Mouse (Mus musculus) heart, embryonic 10.5 days (tissue): ENCODE results near the gene Parp14. TPM values are rescaled to one million over a fixed set of nuclear protein-coding genes. Genes with fewer than 3 reads are reported as not detected.

Experiments used
- DNase-seq: peaks from one replicate; pipeline ENCODE4 v3.0.0-alpha.2; 2017; ENCODE audit warnings: low spot score
- H3K27ac ChIP-seq: fragments of 300-500 bp; sonication (generic); 2 replicates; pipeline ENCODE4 v1.5.1; 2016; ENCODE audit warnings: mild to moderate bottlenecking
- H3K27me3 ChIP-seq: fragments of 300-500 bp; sonication (generic); 2 replicates; pipeline ENCODE4 v1.6.1; 2016; ENCODE audit warnings: mild to moderate bottlenecking; ENCODE audit not compliant: poor library complexity, insufficient read depth, severe bottlenecking
- H3K36me3 ChIP-seq: fragments of 300-500 bp; sonication (generic); 2 replicates; pipeline ENCODE4 v1.6.1; 2016; ENCODE audit warnings: mild to moderate bottlenecking, moderate library complexity
- H3K4me1 ChIP-seq: fragments of 300-500 bp; sonication (generic); 2 replicates; pipeline ENCODE4 v1.6.1; 2016; ENCODE audit warnings: mild to moderate bottlenecking
- H3K4me3 ChIP-seq: fragments of 300-500 bp; sonication (generic); 2 replicates; pipeline ENCODE4 v1.5.1; 2016; ENCODE audit warnings: mild to moderate bottlenecking, moderate library complexity
- H3K9me3 ChIP-seq: fragments of 300-500 bp; sonication (generic); 2 replicates; pipeline ENCODE4 v1.6.1; 2016; ENCODE audit warnings: mild to moderate bottlenecking, moderate library complexity
- WGBS: fragments of 180-500 bp; shearing (Covaris S2); methylation state at CpG from one replicate; pipeline ENCODE4 v1.1.7; 2016; 5-methylcytosine and 5-hydroxymethylcytosine counted together
- polyA plus RNA-seq: library from polyadenylated mRNA; unstranded; fragments of >200 nt; fragmentation: Nextera tagmentation; extraction: Ambion mirVana; gene quantifications from 2 replicates; pipeline ENCODE4 v1.2.1, GENCODE M21; 2016

The Parp14 gene
- polyA plus RNA-seq, 1 experiment from 2014 or later, result 0.15 TPM

- Histone ChIP-seq H3K4me1 (peaks cover 10% of the 10 kb centered on the region; the same call in 1 of the 2 replicates), H3K27ac (no peak overlapping the region), H3K4me3 (no peak overlapping the region), H3K27me3 (no peaks in the 10 kb centered on the region), H3K9me3 (no peaks in the 10 kb centered on the region), H3K36me3 (peaks cover 15% of the 10 kb centered on the region)
- DNase-seq, result peak; percentile 63
- WGBS, result 78% methylated on average over 6 of the region's 6 CpGs
These were observed 64.2 kb downstream of the Parp14 start for GRCm38 (mm10) chr16:35806973-35807662.

- H3K27ac ChIP-seq, result no peak overlapping the region
- H3K27me3 ChIP-seq, result no peaks in the 10 kb centered on the region
- H3K4me1 ChIP-seq, result peaks cover 13% of the 10 kb centered on the region; the same call in 1 of the 2 replicates
- H3K4me3 ChIP-seq, result no peak overlapping the region
- H3K9me3 ChIP-seq, result no peaks in the 10 kb centered on the region
- peaks cover 30% of the 10 kb centered on the region for H3K36me3 ChIP-seq
- 92% methylated on average over 4 of the region's 4 CpGs for WGBS
- peak; percentile 56 for DNase-seq
These were observed 67.6 kb downstream of the Parp14 start for GRCm38 (mm10) chr16:35803723-35804122.

- peak; percentile 65 for DNase-seq
These were observed 69.2 kb downstream of the Parp14 start for GRCm38 (mm10) chr16:35802163-35802562.

GRCm38 (mm10) chr16:35791962-35792521 is 79.3 kb downstream of the Parp14 start:
- H3K36me3 ChIP-seq, result peaks cover 24% of the 10 kb centered on the region; the same call in 1 of the 2 replicates

More at GRCm38 (mm10) chr16:35802163-35802562, 69.2 kb downstream of the Parp14 start:
- Histone ChIP-seq H3K4me1 (peaks cover 13% of the 10 kb centered on the region; the same call in 1 of the 2 replicates), H3K9me3 (no peaks in the 10 kb centered on the region), H3K27ac (no peak overlapping the region), H3K36me3 (peaks cover 40% of the 10 kb centered on the region), H3K4me3 (no peak overlapping the region), H3K27me3 (no peaks in the 10 kb centered on the region)
- WGBS, result 74% methylated on average over 7 of the region's 7 CpGs

GRCm38 (mm10) chr16:35788330-35788729 is 83.0 kb downstream of the Parp14 start:
- Histone ChIP-seq H3K9me3 (no peaks in the 10 kb centered on the region), H3K27me3 (no peaks in the 10 kb centered on the region), H3K4me3 (no peak overlapping the region), H3K36me3 (peaks cover 21% of the 10 kb centered on the region; the same call in 1 of the 2 replicates), H3K4me1 (peaks cover 26% of the 10 kb centered on the region), H3K27ac (peak overlapping the region; percentile 53; the same call in 1 of the 2 replicates)
- DNase-seq, result peak; percentile 77
- WGBS, result 66% methylated on average over 6 of the region's 6 CpGs

More at GRCm38 (mm10) chr16:35791962-35792521, 79.3 kb downstream of the Parp14 start:
- H3K27ac ChIP-seq, result no peak overlapping the region
- H3K4me1 ChIP-seq, result peaks cover 16% of the 10 kb centered on the region
- no peaks in the 10 kb centered on the region for H3K9me3 ChIP-seq
- H3K27me3 ChIP-seq, result no peaks in the 10 kb centered on the region
- 63% methylated on average over 6 of the region's 6 CpGs for WGBS
- H3K4me3 ChIP-seq, result no peak overlapping the region
- peak; percentile 72 for DNase-seq

GRCm38 (mm10) chr16:35787568-35788189 is 83.7 kb downstream of the Parp14 start:
- 90% methylated on average over 8 of the region's 8 CpGs for WGBS
- H3K9me3 ChIP-seq, result no peaks in the 10 kb centered on the region
- H3K36me3 ChIP-seq, result peaks cover 21% of the 10 kb centered on the region; the same call in 1 of the 2 replicates
- H3K27me3 ChIP-seq, result no peaks in the 10 kb centered on the region
- no peak overlapping the region for H3K27ac ChIP-seq
- peaks cover 33% of the 10 kb centered on the region for H3K4me1 ChIP-seq
- H3K4me3 ChIP-seq, result no peak overlapping the region
- DNase-seq, result peak; percentile 61

GRCm38 (mm10) chr16:35787163-35787562 is 84.2 kb downstream of the Parp14 start:
- no peak overlapping the region for H3K4me3 ChIP-seq
- peaks cover 21% of the 10 kb centered on the region; the same call in 1 of the 2 replicates for H3K36me3 ChIP-seq
- H3K9me3 ChIP-seq, result no peaks in the 10 kb centered on the region
- peaks cover 36% of the 10 kb centered on the region for H3K4me1 ChIP-seq
- WGBS, result 92% methylated on average over 6 of the region's 6 CpGs
- DNase-seq, result peak; percentile 33
- no peaks in the 10 kb centered on the region for H3K27me3 ChIP-seq
- no peak overlapping the region for H3K27ac ChIP-seq

GRCm38 (mm10) chr16:35784134-35784725 is 87.1 kb downstream of the Parp14 start:
- Histone ChIP-seq H3K36me3 (peaks cover 9% of the 10 kb centered on the region; the same call in 1 of the 2 replicates), H3K27ac (peak overlapping the region; percentile 10; the same call in 1 of the 2 replicates), H3K27me3 (no peaks in the 10 kb centered on the region), H3K9me3 (no peaks in the 10 kb centered on the region), H3K4me1 (peaks cover 32% of the 10 kb centered on the region), H3K4me3 (no peak overlapping the region)
- WGBS, result 67% methylated on average over 7 of the region's 7 CpGs
- DNase-seq, result peak; percentile 58

- WGBS, result 74% methylated on average over 3 of the region's 3 CpGs
- H3K4me3 ChIP-seq, result no peak overlapping the region
These were observed 88.2 kb downstream of the Parp14 start for GRCm38 (mm10) chr16:35783207-35783573.

More at GRCm38 (mm10) chr16:35783207-35783573, 88.2 kb downstream of the Parp14 start:
- no peaks in the 10 kb centered on the region for H3K9me3 ChIP-seq
- H3K27ac ChIP-seq, result no peak overlapping the region
- H3K4me1 ChIP-seq, result peaks cover 25% of the 10 kb centered on the region
- H3K36me3 ChIP-seq, result peaks cover 9% of the 10 kb centered on the region; the same call in 1 of the 2 replicates
- H3K27me3 ChIP-seq, result no peaks in the 10 kb centered on the region
- peak; percentile 6 for DNase-seq

Other genes starting within 250 kb of the Parp14 start
- 8.9 and 14.2 TPM in 2 replicates for gene Dirc2, start 102.2 kb downstream of the Parp14 start, polyA plus RNA-seq
- gene Hspbap1, start 101.2 kb downstream of the Parp14 start, polyA plus RNA-seq, result 16.5 and 21.8 TPM in 2 replicates
- 1.9 and 4.2 TPM in 2 replicates for gene Parp9, start 66.9 kb upstream of the Parp14 start, polyA plus RNA-seq
- 2.0 and 2.9 TPM in 2 replicates for gene Dtx3l, start 67.6 kb upstream of the Parp14 start, polyA plus RNA-seq
- 51.8 and 60.5 TPM in 2 replicates for gene Kpna1, start 107.2 kb upstream of the Parp14 start, polyA plus RNA-seq
- 5.4 and 5.9 TPM in 2 replicates for gene Wdr5b, start 169.6 kb upstream of the Parp14 start, polyA plus RNA-seq
- 619 and 675 TPM in 2 replicates for gene Fam162a, start 200.1 kb upstream of the Parp14 start, polyA plus RNA-seq
- gene Ccdc58, start 200.1 kb upstream of the Parp14 start, polyA plus RNA-seq, result 101 and 102 TPM in 2 replicates